Mouse (Mus musculus) embryonic fibroblast, embryonic 13.5 days (primary cell): ENCODE data around the gene Golga5.

Experiments
- CTCF ChIP-seq: IDR thresholded peaks from 2 replicates; pipeline ENCODE4 v1.5.1; 2011; ENCODE audit warnings: mild to moderate bottlenecking, control low read depth, low read length, moderate library complexity, borderline replicate concordance; ENCODE audit not compliant: insufficient read depth
- POLR2A ChIP-seq: IDR thresholded peaks from 2 replicates; pipeline ENCODE4 v1.6.1; 2011; ENCODE audit warnings: low read depth, mild to moderate bottlenecking, control low read depth, low read length, moderate library complexity

- no peak for TF ChIP-seq CTCF
- no peak for TF ChIP-seq POLR2A
Observed at GRCm38 (mm10) chr12:102540278-102540677, 71.3 kb downstream of the Golga5 start.
